Mouse (Mus musculus) cerebral cortex, adult 2 months (tissue): ENCODE results near the gene Prss41.

ENCODE experiments used
- WGBS: fragments of 180-500 bp; shearing (Covaris S2); methylation state at CpG from one replicate; pipeline ENCODE4 v1.1.7; 2018; 5-methylcytosine and 5-hydroxymethylcytosine counted together

The Prss41 gene

DNA sequence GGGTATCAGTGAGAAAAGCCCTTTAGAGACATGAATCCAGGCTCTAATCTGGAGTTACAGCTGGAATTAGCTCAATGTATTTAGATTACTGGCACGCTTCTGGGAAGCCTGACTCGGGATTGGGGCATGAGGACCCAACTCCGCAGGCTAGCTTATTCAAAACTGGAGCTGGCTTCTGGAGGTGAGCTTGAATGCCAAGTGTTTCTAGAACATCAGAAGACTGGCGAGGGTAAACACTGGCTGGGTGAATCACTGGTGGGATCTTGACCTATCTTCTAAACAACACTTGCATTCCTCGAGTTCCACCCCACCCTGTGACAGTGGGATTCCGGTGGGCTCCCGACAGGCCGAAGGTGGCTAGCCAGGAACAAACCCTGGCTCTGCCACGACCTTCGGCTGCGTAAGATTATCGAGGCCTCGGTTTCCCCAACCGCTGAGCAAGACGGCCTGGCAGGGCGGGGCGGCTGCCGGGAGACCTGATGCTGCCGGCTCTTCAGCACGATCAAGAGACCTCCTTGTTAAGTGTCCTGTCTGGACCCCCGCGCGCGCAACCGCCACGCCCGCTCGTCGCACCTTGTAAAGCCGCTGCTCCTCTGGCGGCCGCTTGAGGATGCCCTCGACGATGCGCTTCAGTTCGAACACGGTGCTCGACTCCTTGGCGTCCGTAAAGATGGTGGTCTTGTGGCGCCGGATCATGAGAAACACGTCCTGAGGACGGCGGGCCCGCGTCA is 15.5 kb downstream of the Prss41 start:
- WGBS, result under 1% methylated on average over 47 of the region's 47 CpGs

DNA sequence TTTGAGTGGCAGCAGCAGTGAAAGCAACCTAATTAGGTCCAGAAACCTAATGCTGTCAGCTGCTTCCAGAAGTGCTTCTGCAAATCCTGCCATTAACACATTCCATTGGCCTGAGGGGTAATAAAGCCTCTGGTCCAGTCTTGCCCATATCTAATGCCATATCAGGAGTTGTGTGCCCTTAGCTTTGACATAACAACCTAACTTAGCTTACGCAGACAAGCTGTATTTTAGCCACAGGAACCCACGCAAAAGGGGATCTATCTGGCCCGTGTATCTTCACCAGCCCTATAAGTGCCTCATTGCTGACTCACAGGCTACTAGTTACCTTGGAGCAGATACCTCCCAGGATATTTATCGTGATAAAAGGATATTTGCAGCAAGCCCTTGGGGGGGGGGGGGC is 18.4 kb downstream of the Prss41 start:
- 73% methylated on average over 4 of the region's 4 CpGs for WGBS

DNA sequence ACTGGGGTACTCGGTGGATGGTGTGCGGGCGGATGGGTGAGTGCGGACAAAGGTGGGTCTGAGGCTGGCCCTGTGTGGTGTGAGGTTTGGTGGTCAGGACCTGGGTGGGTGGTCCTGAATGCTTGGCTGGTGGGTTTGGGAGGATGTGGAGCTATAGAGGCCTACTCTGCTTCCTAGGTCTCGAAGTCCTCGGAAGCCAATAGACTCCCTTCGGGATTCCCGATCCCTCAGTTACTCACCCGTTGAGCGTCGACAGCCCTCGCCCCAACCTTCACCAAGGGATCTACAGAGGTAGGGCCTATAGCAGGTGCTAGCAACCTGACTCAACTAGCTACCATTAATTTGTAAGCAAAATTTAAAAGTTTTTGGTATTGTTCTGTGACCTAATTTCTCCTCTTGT is 20.4 kb downstream of the Prss41 start:
- 80% methylated on average over 12 of the region's 12 CpGs for WGBS

DNA sequence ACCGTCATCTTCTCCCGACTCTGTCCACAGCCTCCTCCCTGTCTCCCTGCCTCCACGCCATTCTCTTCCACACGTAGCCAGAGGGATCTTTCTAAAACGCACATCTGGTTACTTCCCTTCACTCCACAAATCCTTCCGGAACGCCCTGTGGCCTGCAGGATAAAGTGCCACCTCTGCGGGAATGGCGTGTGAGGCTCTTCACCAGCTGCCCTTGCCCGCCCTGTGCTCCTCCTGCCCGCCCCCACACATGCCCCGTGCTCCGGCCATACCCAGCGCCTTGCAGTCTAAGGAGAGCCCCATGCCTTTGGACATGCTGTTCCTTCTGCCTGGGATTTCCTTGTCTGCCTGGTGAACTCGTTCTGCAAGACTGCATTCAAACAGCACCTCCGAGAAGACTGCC is 21.0 kb downstream of the Prss41 start:
- WGBS, result 67% methylated on average over 16 of the region's 16 CpGs

DNA sequence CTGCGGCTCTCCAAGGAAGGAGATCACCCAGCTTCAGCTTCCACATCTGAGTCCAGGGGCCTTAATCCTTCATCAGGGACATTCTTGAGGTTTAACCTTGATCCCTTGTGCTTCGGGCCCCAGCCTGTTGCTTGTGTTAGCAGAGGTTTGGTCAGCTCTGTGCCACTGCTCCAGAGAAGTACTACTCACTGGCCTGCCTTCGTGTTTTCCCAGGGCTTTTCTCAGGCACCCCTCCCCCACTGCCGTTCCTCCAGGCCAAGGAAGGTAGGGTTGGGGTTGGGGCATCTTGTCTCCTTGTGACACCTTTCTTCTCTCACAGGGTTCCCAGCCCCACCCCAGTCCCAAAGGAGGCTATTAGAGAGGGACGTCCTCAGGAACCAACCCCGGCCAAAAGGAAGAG is 21.9 kb downstream of the Prss41 start:
- 64% methylated on average over 6 of the region's 6 CpGs for WGBS

DNA sequence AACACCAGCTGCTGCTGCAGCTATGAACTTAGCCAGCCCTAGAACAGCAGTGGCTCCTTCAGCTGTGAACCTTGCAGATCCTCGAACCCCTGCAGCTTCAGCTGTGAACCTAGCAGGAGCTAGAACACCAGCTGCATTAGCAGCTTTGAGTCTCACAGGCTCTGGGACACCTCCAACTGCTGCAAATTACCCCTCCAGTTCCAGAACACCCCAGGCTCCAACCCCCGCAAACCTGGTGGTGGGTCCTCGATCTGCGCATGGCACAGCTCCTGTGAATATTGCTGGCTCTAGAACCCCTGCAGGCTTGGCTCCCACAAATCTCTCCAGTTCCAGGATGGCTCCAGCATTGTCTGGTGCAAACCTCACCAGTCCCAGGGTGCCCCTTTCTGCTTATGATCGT is 23.2 kb downstream of the Prss41 start:
- WGBS, result 78% methylated on average over 5 of the region's 5 CpGs

DNA sequence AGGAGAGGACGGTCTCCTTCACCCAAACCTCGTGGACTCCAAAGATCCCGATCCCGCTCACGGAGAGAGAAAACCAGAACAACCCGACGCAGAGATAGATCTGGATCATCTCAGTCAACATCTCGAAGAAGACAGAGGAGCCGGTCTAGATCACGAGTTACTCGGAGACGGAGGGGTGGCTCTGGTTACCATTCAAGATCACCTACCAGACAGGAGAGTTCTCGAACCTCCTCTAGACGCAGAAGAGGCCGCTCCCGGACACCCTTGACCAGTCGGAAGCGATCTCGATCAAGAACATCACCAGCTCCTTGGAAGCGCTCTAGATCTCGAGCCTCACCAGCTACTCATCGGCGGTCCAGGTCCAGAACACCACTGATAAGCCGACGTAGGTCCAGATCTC is 24.7 kb downstream of the Prss41 start:
- WGBS, result 98% methylated on average over 25 of the region's 25 CpGs

DNA sequence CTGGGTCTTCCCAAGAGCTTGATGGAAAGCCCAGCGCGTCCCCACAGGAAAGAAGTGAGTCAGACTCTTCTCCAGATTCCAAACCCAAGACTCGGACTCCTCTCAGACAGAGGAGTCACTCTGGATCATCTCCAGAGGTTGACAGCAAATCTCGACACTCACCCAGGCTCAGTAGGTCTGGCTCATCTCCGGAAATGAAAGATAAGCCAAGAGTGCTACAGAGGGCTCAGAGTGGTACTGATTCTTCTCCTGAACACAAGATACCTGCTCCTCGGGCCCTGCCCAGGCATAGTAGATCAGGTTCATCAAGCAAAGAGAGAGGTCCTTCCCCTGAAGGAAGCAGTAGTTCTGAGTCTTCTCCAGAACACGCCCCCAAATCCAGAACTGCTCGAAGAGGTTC is 25.4 kb downstream of the Prss41 start:
- 95% methylated on average over 8 of the region's 8 CpGs for WGBS

DNA sequence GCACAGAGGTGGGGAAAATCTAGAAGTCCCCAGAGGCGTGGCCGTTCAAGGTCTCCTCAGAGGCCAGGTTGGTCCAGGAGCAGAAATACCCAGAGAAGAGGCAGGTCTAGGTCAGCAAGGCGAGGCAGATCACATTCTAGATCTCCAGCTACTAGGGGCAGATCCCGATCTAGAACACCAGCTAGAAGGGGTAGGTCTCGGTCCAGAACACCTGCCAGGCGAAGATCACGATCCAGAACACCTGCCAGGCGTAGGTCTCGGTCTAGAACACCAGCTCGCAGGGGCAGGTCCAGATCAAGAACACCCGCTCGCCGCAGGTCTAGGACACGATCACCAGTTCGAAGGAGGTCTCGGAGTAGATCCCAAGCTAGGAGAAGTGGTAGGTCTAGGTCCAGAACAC is 28.3 kb downstream of the Prss41 start:
- WGBS, result 99% methylated on average over 16 of the region's 16 CpGs

DNA sequence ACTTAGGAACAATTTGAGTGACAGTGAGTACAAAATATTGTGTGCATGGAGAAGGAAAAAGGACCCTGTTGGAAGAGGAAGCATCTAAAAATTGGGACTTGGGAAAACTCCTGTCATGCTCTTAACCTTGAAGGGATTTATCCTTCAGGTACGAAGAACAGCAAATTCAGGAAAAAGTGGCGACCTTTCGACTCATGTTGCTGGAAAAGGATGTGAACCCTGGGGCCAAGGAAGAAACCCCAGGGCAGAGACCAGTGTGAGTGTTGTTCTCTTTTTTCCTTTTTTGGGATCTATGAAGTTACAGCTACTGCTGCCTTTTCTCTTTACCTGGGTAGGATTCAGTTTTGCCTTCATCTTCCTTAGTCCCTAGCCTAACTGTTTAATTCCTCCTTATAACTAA is 36.1 kb downstream of the Prss41 start:
- WGBS, result 74% methylated on average over 3 of the region's 3 CpGs

DNA sequence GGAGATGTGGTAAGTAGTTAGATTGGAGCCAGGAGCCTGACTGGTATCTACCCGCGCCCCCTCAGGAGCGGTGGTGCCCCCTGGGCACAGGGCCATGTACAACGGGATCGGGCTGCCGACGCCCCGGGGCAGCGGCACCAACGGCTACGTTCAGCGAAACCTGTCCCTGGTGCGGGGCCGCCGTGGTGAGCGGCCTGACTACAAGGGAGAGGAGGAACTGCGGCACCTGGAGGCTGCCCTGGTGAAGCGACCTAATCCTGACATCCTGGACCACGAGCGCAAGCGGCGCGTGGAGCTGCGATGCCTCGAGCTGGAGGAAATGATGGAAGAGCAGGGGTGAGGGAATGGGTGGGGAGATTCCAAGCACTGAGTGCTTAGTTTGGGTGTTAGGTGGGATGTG is 37.1 kb downstream of the Prss41 start:
- WGBS, result 32% methylated on average over 25 of the region's 25 CpGs

DNA sequence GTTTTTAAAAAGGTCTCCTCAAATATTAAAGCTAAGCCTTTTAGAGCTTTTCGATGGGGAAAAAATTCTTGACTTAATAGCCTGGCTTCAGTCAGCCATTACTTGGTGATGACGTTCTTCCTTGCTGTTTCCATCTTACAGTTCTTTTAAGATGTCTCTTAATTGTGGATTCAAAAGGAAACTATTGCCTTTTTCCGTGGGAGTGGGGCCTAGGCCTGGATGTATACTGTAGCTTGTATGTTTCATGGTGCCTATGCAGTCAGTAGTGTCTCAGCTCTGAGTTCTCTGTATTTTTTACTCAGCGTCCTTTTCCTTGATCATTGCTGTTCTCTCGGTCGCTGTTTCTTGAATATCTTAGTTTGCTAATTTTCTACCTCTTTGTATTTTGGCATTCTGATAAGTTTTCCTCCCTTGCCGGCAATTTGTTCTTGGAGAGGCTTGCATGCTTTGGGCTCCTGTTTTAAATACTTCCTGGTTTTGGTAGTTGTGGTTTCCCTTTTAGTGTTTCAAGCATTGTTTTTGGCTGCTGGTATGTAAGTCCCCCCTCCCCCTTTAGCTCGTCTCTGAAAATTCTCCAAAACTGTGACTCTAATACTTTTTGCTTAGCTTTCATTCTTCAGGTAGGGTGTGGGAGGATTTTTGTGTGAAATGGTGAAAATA is 39.4 kb downstream of the Prss41 start:
- WGBS, result under 1% methylated on average over 8 of the region's 8 CpGs

DNA sequence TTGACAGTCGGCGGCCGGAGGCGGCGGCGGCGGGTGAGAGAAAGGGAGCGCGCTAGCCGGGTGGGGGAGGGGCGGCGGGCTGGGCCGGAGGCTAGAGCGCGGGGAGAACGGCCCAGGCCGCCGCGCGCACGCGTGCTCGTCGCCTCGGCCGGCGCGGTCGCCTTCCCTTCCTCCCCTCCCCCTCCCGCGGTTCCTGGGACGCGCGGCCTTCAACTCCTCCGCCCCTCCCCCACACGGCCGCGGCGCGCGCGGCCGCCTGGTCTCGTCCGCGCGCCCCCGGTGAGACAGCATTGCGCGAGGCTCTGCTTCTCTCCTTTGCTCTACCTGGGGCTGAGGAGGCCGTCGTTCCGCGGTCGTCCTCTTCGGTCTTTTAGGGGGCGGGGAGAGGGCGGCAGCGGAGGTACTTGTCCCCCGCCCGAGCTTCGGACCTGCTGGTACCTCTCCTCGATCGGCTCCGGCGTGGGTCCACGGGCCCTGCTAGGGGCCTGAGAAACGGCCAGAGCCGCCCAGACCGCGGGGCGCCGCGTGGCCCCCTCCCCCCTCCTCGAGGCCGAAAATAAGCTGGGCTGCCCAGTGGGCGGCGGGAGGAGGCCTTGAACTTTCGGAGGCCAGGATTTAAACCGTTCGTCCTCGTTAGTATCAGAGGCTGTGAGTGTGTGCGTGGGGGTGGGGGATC is 40.5 kb downstream of the Prss41 start:
- 1% methylated on average over 63 of the region's 83 CpGs for WGBS

DNA sequence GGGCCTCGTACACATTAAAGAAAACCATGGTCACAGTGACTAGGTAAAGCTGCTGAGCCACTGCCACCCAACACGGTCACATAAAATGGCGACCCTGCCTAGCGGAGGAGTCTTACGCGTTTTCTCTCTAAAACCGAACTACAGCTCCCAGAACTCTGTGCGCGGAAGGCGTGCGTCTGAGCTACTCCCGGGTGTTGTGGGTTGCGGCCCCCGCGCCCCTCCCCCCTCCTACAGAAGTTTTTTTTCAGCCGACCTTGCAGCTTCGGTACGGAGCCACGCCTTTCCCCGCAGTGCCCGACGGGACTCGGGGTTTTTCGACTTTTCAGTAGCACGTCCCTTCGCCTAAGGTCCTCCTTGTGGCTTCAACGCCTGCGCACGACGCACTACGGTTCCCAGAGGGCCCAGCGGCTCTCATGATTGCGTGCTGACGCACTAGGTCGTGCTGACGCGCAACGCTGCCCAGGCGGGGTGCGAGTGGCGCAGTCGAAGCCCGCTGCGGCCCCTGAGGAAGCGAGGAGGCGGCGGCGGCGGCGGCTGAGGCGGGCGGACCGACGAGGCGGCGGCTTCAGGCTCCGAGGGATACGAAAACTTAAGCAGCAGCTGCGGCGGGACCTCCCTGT is 41.1 kb downstream of the Prss41 start:
- under 1% methylated on average over 60 of the region's 60 CpGs for WGBS

DNA sequence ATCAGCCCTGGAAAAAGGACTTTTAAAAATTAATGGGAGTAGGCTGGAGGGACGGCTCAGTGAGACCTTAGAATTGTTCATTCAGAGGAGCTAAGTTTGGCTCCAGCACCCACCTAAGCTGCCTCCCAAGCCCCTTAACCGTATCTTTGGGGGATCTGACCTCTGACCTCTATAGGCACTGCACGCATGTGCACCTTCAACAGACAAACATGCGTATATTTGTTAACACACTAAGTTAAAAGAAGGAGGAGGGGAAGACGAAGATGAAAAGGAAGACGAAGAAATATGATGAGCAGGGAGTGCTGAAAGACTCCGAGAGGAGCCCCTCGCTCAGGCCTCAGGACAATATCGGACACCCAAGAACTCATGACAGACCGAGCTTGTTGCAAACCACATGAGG is 42.3 kb downstream of the Prss41 start:
- WGBS, result 95% methylated on average over 10 of the region's 10 CpGs

DNA sequence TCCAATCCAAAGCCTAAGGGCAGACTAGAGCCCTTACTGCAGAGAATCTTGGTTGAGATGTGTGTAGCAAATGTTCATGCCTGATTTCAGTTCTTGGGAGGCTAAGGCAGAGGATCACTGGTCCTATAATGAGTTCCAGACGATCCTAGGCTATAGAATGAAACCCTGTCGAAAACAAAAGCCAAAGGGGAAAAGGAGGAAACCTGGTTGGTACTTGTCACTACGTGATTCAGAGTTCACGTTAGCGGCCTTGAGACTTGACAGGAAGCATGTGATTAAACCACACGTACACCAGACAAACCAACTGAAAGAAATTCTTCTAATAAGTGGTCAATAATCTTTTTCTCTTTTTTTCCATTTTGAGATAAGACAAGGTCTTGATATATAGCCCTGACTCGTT is 46.7 kb downstream of the Prss41 start:
- WGBS, result 84% methylated on average over 7 of the region's 7 CpGs

DNA sequence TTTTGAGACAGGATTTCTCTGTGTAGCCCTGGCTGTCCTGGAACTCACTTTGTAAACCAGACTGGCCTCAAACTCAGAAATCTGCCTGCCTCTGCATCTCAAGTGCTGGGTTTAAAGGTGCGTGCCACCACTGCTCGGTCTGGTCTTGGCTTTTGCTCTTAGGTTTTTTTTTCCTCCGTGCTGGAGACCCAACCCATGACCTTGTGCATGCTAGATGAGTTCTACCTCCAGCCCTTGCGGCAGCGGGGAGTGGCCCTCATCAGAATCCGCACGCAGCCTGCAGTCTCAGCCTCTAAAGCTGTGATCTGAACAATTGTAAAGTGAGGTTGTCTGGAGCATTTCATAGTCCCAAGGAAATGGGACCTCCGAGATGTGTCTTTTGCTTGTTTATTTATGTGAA is 48.6 kb downstream of the Prss41 start:
- 97% methylated on average over 8 of the region's 8 CpGs for WGBS

DNA sequence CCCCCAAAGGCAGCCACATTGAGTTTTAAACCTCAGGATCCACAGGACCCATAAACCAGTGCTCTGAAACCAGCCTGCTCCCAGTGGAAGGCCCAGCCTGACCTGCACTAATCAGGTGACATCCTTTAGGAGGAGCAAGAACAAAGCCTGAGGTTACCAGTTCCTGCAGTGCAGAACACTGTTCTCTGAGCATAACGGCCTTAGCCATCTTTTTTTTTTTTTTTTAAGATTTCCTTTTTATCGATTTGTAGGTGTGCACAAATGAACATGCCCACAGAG is 53.0 kb downstream of the Prss41 start:
- WGBS, result 56% methylated on average over 2 of the region's 2 CpGs

DNA sequence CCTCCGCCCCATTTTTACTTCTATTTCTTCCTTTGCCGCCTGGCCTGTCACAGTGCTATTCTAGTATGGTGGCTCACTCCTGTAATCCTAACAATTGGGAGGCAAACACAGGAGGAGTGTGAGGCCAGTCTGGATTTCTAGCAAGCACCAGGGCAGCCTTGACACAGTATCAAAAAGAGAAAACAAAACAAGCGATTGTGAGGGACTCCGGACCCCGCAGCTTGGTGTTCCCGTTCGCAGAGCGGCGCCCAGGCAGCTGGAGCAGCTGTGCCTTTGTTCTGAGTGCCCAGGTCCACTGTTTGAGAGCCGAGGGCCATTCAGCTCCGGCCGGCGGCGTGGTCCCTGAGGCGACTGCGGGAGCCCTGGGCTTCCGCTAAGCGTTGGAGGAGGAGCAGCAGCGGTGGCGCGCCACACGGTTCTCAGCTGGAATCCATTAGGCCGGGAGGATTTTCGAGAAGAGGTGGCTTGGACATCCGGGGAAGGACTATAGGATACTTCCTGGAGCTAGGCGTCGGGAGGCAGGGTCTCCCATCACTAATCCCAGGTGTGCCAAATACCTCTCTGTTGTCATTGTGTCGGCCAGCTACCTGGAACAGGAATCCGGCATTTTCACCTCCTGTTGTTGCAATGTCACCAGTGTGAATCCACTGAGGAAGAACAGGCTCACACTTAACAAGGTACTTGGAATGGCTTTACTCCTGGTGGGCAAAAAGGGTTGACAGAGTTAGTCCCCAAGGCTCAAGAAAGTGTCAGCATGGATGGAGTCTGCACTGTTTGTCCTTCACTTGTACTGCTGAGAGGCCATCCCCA is 53.5 kb downstream of the Prss41 start, which contains the start of gene Srrm2:
Gene Srrm2 (plus strand): TSS at position 264 of the 810 bp plus-strand sequence.
- WGBS, result 1% methylated on average over 29 of the region's 29 CpGs

DNA sequence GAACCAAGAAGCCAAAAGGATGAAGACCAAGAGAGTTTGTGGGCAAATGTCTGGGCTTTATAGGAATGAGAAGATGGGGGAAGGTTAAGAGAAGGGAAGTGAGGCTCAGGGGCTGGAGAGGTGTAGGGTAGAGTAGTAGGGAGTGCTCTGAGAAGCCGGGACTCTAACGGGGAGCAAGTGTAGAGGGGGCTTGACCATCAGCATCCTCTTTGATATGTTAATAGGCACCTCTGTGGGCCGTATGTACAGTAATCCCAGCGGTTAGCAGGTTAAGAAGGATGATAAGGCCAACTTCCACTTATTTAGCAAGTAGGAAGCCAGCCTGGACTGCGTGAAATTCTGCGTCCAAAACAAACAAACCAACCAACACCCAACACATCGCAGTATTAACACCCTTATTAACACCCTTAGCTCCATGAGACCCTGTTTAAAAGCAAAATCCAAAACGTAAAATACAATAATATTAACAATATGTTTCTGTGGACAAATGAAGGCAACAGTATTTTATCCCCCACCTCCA is 54.2 kb downstream of the Prss41 start:
- WGBS, result 22% methylated on average over 8 of the region's 8 CpGs

DNA sequence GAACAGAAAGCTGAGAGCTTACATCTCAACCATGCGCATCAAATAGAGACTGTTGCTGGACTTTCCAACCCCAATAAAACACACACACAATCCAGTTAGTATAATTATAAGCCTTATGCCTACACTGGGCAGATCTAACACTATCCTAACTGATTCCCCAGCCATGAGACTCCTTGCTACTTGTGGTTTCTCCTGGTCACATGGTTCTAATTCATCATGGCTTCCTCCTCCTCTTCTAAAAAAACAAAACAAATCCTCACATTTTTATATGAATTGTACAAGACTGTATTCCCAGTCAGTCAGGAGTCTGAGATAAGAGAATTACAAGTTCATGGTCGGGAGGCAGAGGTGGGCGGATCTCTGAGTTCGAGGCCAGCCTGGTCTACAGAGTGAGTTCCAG is 55.0 kb downstream of the Prss41 start:
- WGBS, result 88% methylated on average over 4 of the region's 4 CpGs
